Mouse (Mus musculus) frontal cortex, postnatal 10 days (tissue): ENCODE measurements at regions not wholly inside any gene's neighbourhood (a gene's known extent, or its start where the extent isn't known, plus 50 kb on each side); places are given as distances from the start of the nearest gene placed in this dataset.
A peak's percentile ranks its signal among the peaks of the same experiment; 100 is the strongest.
"Not testable (repeated sequence)": the region's sequence is repeated elsewhere in the genome, so short reads cannot be mapped to it uniquely, and the experiment has no call there.

Experiments
- DNase-seq, 2 experiments: peaks; one replicate each; pipeline ENCODE4 v3.0.0; 2022; ENCODE audit warnings: low spot score in 2 of 2, mixed read lengths in 1 of 2

DNA sequence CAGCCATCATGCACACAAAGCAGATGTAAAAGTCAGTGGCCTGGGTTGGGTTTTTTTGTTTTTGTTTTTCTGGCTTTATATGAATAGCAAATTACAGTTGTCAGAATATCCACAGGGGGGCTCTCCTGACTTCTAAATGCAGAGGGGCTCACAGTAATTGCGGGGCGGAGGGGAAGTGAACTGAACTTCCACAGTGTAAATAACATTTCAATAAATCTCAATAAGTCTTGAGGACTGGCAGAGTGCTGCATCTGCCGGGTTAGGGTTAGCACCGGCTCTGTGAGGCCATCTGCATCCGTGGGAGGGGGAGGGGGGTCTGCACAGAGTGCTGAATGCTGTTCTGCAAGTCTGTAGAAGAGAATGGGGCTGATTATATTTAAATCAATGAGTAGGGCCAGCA, 50.3 kb upstream of the Arl4c start:
- DNase-seq, result peak; percentile 24 to 26

DNA sequence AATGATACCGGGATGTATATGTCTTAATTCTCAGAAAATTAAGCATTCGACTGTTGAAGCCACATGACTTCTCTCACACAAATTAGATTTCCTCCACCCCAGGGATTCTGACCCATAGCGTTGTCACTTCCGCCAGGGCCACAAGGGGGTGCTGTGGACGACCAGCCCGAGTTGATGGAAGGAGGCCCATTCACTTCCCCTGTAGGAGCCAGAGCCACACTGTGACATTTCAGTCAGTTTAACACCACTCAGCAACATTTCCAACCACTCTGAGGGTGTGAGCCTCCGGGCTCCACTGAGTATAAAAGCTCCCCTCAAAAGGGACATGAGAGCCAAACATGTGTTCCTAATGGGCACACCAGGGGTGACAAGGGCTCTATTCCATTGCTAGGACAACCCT, 54.6 kb upstream of the Arl4c start:
- peak; percentile 24 to 57 for DNase-seq

- DNase-seq, result peak; percentile 47 to 49
These were observed 55.1 kb upstream of the Arl4c start for GRCm38 (mm10) chr1:88757162-88757561.

DNA sequence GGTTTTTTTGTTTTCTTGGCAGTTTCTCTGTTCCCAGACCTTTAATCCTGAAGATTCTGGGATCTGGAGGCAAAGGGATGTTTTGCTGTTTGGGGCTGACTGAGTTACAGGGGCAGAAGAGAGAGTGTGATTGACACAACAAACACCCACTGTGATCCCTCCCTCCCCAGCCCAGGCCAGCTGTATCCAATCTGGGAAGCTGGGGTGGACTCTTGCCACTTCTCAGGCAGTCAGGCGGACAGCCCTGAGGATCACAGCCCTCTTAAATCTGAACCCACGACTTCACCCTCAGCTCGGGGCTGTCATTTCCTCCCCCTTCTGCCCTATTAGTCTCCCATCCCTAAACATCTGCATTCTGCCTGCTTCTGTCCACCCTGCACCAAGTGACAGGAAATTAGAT, 55.7 kb upstream of the Arl4c start:
- DNase-seq, result no peak

GRCm38 (mm10) chr1:88760643-88761042, 58.6 kb upstream of the Arl4c start:
- DNase-seq, result no peak

- no peak for DNase-seq
These were observed 59.1 kb upstream of the Arl4c start for GRCm38 (mm10) chr1:88761121-88761520.

- DNase-seq, result no peak
These were observed 61.8 kb upstream of the Arl4c start for GRCm38 (mm10) chr1:88763725-88764364.

GRCm38 (mm10) chr1:88764478-88764877, 62.5 kb upstream of the Arl4c start:
- DNase-seq, result no peak

DNA sequence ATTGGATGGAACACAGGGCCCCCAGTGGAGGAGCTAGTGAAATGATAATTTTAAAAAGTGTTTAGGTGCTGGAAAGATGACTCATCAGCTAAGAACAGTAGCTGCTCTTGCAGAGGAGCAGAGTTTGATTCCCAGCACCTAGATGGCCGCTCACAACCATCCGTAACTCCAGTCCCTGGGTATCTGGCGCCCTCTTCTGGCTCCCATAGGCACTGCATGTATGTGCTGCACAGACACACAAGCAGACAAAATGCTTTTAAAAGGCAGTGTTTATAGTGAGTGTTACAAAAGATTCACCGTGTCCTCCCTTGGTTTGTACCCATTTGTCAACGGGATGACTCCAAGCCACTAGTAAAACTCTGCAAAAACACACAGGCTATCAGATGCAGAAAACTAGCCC, 75.0 kb upstream of the Arl4c start:
- DNase-seq, result no peak

DNA sequence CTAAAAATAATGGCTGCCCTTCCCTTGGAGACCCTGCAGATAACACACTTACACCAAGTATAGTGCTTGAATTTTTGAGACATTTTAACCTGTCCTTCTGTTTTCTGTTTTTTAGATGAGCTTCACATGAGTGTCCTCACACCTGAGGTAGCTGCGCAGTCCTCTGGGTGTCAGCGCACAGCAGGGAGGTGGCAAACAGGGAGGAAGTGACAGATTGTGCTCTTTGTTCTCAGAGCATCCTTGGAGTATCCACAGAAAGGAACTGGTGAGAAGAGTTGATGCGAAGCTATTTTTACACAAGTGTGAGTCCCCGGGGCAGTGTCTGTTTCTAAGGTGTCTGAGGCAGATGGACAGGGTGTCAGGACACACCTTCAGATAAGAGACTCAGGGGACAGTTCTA, 78.2 kb upstream of the Arl4c start:
- no peak for DNase-seq

- DNase-seq, result no peak
These were observed 81.1 kb upstream of the Arl4c start for GRCm38 (mm10) chr1:88783083-88783482.

- no peak for DNase-seq
These were observed 83.0 kb upstream of the Arl4c start for GRCm38 (mm10) chr1:88784866-88785620.

- no peak for DNase-seq
These were observed 84.0 kb upstream of the Arl4c start for GRCm38 (mm10) chr1:88786066-88786465.

GRCm38 (mm10) chr1:88790674-88791073, 88.7 kb upstream of the Arl4c start:
- DNase-seq, result no peak

DNA sequence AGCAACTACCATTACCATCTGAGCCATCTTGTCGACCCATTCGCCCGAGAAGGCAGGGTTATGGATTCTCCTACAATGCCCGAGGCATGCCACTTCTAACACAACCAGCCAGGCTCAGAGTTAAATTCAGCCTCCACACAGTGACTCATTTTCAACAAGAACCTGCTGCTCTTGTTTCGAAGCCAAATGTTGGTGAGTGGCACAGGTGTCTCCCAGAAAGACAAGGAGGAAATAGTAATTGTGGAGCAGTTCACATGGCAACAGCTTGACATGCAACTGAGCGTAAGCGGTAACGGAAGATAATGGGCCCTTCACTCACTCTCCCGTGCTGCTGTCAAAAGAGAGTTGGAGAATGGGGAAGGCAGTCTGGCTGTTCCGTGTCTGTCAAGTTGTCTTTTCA, 92.9 kb upstream of the Arl4c start:
- peak in 1 of 2 experiments; percentile 27 for DNase-seq

DNA sequence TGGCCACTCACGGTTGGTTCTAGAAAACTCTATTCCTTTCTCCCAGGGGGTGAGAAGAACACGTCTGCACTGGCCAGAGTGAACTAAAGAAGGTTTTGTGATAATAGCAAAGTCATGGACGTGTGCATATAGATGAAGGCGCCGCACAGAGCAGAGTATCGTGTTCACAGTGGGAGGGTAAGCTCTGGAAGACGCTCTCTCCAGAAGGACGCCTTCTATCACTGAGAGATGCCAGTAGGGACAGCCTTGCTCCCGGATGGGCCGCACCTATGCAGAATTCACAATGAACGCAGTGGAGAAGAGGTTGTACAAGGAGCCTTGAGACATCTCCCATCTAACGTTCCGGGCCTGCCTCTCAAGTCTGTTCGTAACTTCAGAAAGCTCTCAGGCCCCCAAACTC, 96.5 kb upstream of the Arl4c start:
- no peak for DNase-seq

DNA sequence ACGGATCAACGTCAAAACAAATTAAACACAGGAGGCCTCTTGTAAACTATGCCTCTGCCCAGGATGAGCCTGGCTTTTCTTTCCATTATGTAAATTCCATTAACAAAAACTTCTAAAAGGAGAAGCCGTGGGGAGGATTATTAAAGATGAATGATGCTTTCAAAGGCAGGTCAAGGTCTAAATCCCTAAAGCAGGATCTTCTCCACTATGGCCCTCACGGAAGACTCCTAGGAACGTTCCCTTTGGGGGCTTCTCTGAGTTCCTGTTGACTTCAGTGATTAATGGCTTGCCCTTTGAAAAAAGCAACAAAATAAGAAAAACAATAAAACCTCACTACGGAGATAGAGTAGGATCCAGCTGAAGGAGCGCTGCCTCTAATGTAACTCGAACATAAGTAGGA, 96.9 kb upstream of the Arl4c start:
- DNase-seq, result no peak

- DNase-seq, result no peak
These were observed 97.3 kb upstream of the Arl4c start for GRCm38 (mm10) chr1:88799343-88799742.

- DNase-seq, result no peak
These were observed 97.8 kb upstream of the Arl4c start for GRCm38 (mm10) chr1:88799789-88800188.

DNA sequence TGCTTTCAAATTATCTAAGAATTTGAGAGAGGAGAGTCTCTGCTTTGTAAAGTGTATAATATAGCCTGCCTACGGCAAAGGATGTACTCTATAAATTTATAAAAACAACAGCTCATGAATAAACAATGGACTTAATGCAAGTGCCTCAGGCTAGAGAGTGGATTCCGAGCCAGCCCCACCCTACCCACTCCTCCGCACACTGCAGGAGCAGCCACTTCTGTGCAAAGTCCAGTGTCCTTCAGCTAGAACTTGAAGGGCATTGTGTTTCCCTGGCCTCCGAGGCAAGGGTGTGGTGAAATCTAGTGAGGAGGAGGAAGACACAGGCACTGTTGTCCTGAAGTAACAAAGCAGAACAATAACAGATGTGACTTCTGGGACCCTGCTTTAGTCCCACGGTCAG, 98.4 kb upstream of the Arl4c start:
- no peak for DNase-seq

DNA sequence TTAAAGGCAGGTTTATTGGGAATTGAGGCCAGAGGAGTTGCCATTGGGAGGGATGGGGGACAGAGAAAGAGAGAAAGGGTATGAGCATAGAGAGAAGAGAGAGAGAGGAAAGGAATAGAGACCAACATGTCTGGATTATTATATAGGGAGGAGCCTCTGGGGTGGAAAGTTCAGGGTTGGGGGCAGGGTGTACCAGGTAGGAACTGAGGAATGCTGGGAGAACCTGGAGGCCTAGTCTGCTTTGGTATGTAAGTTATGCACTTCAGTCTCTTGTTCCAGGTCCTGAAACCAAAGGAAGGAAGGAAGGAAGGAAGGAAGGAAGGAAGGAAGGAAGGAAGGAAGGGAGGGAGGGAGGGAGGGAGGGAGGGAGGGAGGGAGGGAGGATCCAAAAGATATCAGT, 99.1 kb upstream of the Arl4c start:
- not testable (repeated sequence) for DNase-seq

DNA sequence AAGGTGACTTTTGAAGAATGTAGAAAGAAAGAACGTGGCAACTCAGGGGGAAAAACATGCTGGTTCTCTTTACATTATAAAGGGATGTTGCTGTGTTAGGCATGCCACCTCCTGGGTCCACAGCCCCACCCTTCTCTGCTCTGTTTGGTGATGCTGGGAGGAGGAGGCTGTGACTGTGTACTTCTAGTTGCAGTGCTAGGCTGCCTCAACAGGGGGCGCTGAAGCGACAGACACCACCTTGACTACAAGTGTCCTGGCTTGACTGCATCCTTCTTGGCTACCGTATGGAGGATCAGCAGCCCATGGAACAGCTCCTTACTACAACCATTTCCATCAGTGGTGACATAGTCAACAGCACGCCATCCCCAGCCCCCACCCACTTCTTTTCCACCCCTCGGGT, 104.9 kb upstream of the Arl4c start:
- no peak for DNase-seq

DNA sequence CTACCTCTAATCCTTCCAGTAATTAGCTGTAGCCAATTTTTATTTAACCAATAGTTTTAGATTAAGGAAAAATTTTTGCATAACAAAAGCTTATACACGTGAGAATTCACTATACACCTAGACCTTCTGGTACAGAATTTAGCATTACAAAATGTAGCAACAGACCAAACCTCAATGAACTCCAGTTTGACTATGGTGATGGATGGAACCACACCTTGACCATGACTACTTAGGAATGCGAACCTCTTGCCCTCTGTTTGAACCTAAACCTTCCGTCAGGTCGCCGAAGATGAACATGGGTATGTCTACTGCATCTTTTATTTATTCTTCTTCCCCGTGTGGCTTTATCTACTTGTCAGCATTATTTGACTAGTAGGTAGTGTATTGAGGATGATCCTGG, 105.9 kb upstream of the Arl4c start:
- no peak for DNase-seq

- DNase-seq, result no peak
These were observed 106.5 kb upstream of the Arl4c start for GRCm38 (mm10) chr1:88808508-88808907.
